Mouse (Mus musculus) telencephalon, adult 2 months (tissue): Measurements from ENCODE around the gene Gm28576.
"Not testable (repeated sequence)": the region's sequence is repeated elsewhere in the genome, so short reads cannot be mapped to it uniquely, and the experiment has no call there.

Source experiments
- DNase-seq: peaks from one replicate; pipeline ENCODE4 v3.0.0-alpha.2; 2011; ENCODE audit warnings: low read depth, low spot score

Gm28576 gene

DNA sequence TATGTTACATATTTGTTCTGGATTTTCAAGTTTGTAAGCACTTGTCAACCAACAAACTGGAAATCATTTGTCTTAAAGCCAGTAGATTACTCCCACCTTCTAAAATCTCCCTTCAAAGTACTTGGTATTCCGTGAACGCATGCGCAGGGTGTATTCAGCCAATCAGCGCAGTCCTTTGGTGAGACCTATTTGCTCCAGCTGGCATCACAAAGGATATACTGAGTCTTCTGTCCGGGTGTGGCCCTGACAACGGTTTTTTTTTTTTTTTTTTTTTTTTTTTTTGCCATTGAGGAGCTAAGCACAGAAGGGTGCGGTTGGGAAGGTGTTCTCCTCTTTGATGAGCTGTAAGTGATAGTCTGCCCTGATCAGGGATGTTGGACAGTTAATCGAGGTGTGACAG, at the start of gene Gm28576:
Gene Gm28576, plus strand, starts transcription at position 301 of the 400 bp plus-strand sequence.
- DNase-seq = not testable (repeated sequence)
